8 mouse cellular contexts compared by ENCODE assay signal in the genomic region with DNA sequence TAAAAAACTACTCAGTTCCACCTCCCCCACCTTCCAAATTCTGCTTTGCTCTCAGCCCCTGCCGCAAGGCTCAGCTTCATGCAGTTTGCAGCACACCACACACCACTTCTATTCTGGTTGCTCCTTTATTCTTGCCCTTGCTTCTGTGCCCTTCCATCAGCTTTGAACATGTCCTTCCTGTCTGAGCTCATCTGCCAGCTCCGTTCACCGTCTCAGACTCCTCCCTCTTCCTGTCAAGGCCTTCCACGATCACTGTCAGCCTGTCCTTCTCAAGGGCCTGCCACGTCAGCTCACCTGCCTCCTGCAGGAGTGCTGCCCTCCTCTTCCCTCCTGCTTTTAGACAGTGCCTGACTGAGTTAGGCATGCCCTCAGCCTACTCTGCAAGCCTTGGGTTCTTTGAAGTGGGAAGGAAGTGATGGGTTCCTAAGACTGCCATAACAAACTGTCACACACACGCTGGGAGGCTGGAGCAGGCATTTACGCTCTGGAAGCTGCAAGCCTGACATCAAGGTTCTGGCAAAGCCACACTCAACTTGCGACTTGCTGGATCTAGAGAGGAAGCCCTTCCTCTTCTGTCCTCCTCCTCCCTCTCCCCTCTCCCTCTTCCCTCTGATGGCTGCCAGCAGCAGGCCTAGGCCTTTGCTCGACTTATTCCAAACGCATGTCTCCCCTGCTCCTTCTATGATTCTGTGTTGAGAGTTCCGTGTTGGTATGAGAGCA.
DNase-seq lines count a peak whose midpoint lies in the region; ATAC-seq and TF ChIP-seq lines count a peak whose summit lies in the region.

No protein-coding gene starts in this region.

- no peaks in the 10 kb centered on the region for H3K27me3 ChIP-seq in kidney, embryonic 16.5 days (ENCODE audit: insufficient read depth, low read length)
- no peaks in the 10 kb centered on the region for H3K27me3 ChIP-seq in liver, embryonic 11.5 days (replicated peaks; ENCODE audit: control insufficient read depth, insufficient read depth, low read length)
- no peaks in the 10 kb centered on the region for H3K27me3 ChIP-seq in midbrain, postnatal 0 days (ENCODE audit: insufficient read depth, low read length)

- no peak overlapping the region for H3K4me2 ChIP-seq in kidney, embryonic 16.5 days (replicated peaks; ENCODE audit: low read depth, low read length)
- no peak overlapping the region for H3K4me2 ChIP-seq in liver, embryonic 11.5 days
- H3K4me2 ChIP-seq in midbrain, postnatal 0 days (ENCODE audit: low read depth, low read length, poor library complexity, severe bottlenecking), result no peak overlapping the region

- 44% methylated on average over 11 of the region's 11 CpGs for WGBS in kidney, embryonic 16.5 days
- WGBS in liver, embryonic 11.5 days, result 47% methylated on average over 11 of the region's 11 CpGs
- 33% methylated on average over 11 of the region's 11 CpGs for WGBS in midbrain, postnatal 0 days

- no peak overlapping the region; the same call in 1 of the 2 replicates for H3K9ac ChIP-seq in kidney, embryonic 16.5 days (replicated peaks; ENCODE audit: low read length)
- no peak overlapping the region for H3K9ac ChIP-seq in liver, embryonic 11.5 days (ENCODE audit: low read depth, low read length)
- H3K9ac ChIP-seq in midbrain, postnatal 0 days (replicated peaks; ENCODE audit: low read length, poor library complexity, severe bottlenecking), result no peak overlapping the region

- H3K4me1 ChIP-seq in kidney, embryonic 16.5 days (ENCODE audit: insufficient read depth, low read length), result peaks cover 38% of the 10 kb centered on the region
- H3K4me1 ChIP-seq in liver, embryonic 11.5 days (replicated peaks; ENCODE audit: control insufficient read depth, insufficient read depth, low read length), result peaks cover 17% of the 10 kb centered on the region
- H3K4me1 ChIP-seq in midbrain, postnatal 0 days (ENCODE audit: insufficient read depth, low read length), result peaks cover 45% of the 10 kb centered on the region

- TF ChIP-seq CTCF in midbrain, postnatal 0 days (IDR thresholded peaks at IDR 0.05), result peak; percentile 26; the same call in 1 of the 2 replicates

- no peak overlapping the region for H3K4me3 ChIP-seq in kidney, embryonic 16.5 days (ENCODE audit: low read length)
- H3K4me3 ChIP-seq in liver, embryonic 11.5 days (ENCODE audit: low read depth, low read length), result no peak overlapping the region
- H3K4me3 ChIP-seq in midbrain, postnatal 0 days (ENCODE audit: low read depth, low read length), result no peak overlapping the region

- DNase-seq in kidney, adult 8-10 months, result no peak
- DNase-seq in liver, embryonic 11.5 days (ENCODE audit: low spot score), result no peak
- DNase-seq in midbrain, postnatal 0 days (ENCODE audit: low spot score), result peak; percentile 56
- DNase-seq in c-Kit-positive CD71-positive TER-119-positive erythroid progenitor cells, embryonic 14.5 days (ENCODE audit: low spot score), result no peak
- DNase-seq in urinary bladder, postnatal 14 days (ENCODE audit: low spot score), result no peak

- H3K36me3 ChIP-seq in kidney, embryonic 16.5 days (ENCODE audit: insufficient read depth, low read length), result no peaks in the 10 kb centered on the region
- no peaks in the 10 kb centered on the region for H3K36me3 ChIP-seq in liver, embryonic 11.5 days (ENCODE audit: control insufficient read depth, insufficient read depth, low read length)
- H3K36me3 ChIP-seq in midbrain, postnatal 0 days (ENCODE audit: insufficient read depth, low read length), result no peaks in the 10 kb centered on the region

- no peaks in the 10 kb centered on the region for H3K9me3 ChIP-seq in kidney, embryonic 16.5 days (ENCODE audit: low read length)
- no peaks in the 10 kb centered on the region for H3K9me3 ChIP-seq in liver, embryonic 11.5 days (ENCODE audit: control insufficient read depth, low read length)
- no peaks in the 10 kb centered on the region for H3K9me3 ChIP-seq in midbrain, postnatal 0 days (ENCODE audit: low read length)

- peak overlapping the region; percentile 70 for H3K27ac ChIP-seq in kidney, embryonic 16.5 days (ENCODE audit: low read length)
- peak overlapping the region; percentile 28; the same call in 1 of the 2 replicates for H3K27ac ChIP-seq in liver, embryonic 11.5 days (ENCODE audit: low read depth, low read length)
- H3K27ac ChIP-seq in midbrain, postnatal 0 days (ENCODE audit: low read depth, low read length), result peak overlapping the region; percentile 80

- no peak for ATAC-seq in kidney, embryonic 16.5 days (ENCODE audit: low FRiP score, low TSS enrichment)
- ATAC-seq in activated CD4-positive, CD25-positive, alpha-beta regulatory T cell, adult 4 months, result peak; percentile 86
- peak; percentile 62 for ATAC-seq in granulocyte monocyte progenitor cell, adult 5-6 weeks (replicated peaks; ENCODE audit: poor library complexity, severe bottlenecking)
- ATAC-seq in liver, embryonic 11.5 days (replicated peaks; ENCODE audit: low FRiP score), result peak; percentile 35; the same call in 1 of the 2 replicates
- peak; percentile 14; the same call in 1 of the 2 replicates for ATAC-seq in midbrain, postnatal 0 days (ENCODE audit: low FRiP score)

Comparison
In these comparisons a context has a peak if more than half of its experiments do, and no peak if none do; other contexts are left out.
1. H3K27ac ChIP-seq: peak in every context shown above with its lines; median percentile 80 in midbrain, postnatal 0 days; 70 in kidney, embryonic 16.5 days; 28 in liver, embryonic 11.5 days.